Mouse (Mus musculus) brain, adult 2 months (tissue): ENCODE results near the gene Cdc26.

Experiments used
- DNase-seq: peaks from one replicate; pipeline ENCODE4 v3.0.0; 2011; ENCODE audit warnings: low read depth, low spot score

The Cdc26 gene

GRCm38 (mm10) chr4:62408601-62409282 is at the start of gene Cdc26, which contains the start of gene Prpf4:
Gene Cdc26, minus strand, starts transcription at chr4:62408642.
Gene Prpf4, plus strand, starts transcription at chr4:62408797.
- peak; percentile 100 for DNase-seq

GRCm38 (mm10) chr4:62454995-62455394 is 46.6 kb upstream of the Cdc26 start:
- peak; percentile 70 for DNase-seq

GRCm38 (mm10) chr4:62440986-62441385 is 32.5 kb upstream of the Cdc26 start:
- DNase-seq: no peak

GRCm38 (mm10) chr4:62440544-62440943 is 32.1 kb upstream of the Cdc26 start:
- DNase-seq: peak; percentile 95

- DNase-seq: no peak
Observed at GRCm38 (mm10) chr4:62439793-62440192, 31.4 kb upstream of the Cdc26 start.

- no peak for DNase-seq
Observed at GRCm38 (mm10) chr4:62437871-62438270, 29.4 kb upstream of the Cdc26 start.

GRCm38 (mm10) chr4:62437256-62437778 is 28.9 kb upstream of the Cdc26 start:
- no peak for DNase-seq

- no peak for DNase-seq
Observed at GRCm38 (mm10) chr4:62435081-62435480, 26.6 kb upstream of the Cdc26 start, which contains the start of gene Rnf183. Gene Rnf183, minus strand, starts transcription at chr4:62435252.

GRCm38 (mm10) chr4:62433939-62434870 is 25.8 kb upstream of the Cdc26 start:
- DNase-seq: no peak

GRCm38 (mm10) chr4:62431522-62431921 is 23.1 kb upstream of the Cdc26 start:
- no peak for DNase-seq

- no peak for DNase-seq
Observed at GRCm38 (mm10) chr4:62430678-62431077, 22.2 kb upstream of the Cdc26 start.

- DNase-seq: no peak
Observed at GRCm38 (mm10) chr4:62429616-62430015, 21.2 kb upstream of the Cdc26 start.

GRCm38 (mm10) chr4:62427978-62428758 is 19.7 kb upstream of the Cdc26 start:
- DNase-seq: no peak

- DNase-seq: no peak
Observed at GRCm38 (mm10) chr4:62425891-62426290, 17.4 kb upstream of the Cdc26 start.

GRCm38 (mm10) chr4:62419091-62419490 is 10.6 kb upstream of the Cdc26 start:
- DNase-seq: peak; percentile 85

GRCm38 (mm10) chr4:62418448-62418847 is 10.0 kb upstream of the Cdc26 start:
- no peak for DNase-seq

GRCm38 (mm10) chr4:62411606-62412005 is 3.2 kb upstream of the Cdc26 start:
- DNase-seq: no peak

GRCm38 (mm10) chr4:62410325-62410724 is 1.9 kb upstream of the Cdc26 start:
- no peak for DNase-seq

GRCm38 (mm10) chr4:62409615-62410014 is 1.2 kb upstream of the Cdc26 start:
- no peak for DNase-seq

GRCm38 (mm10) chr4:62407730-62408582 is 486 bp downstream of the Cdc26 start:
- DNase-seq: peak; percentile 53

- DNase-seq: no peak
Observed at GRCm38 (mm10) chr4:62406133-62406532, 2.3 kb downstream of the Cdc26 start.
